Mouse (Mus musculus) kidney, adult 9 months (tissue): Measurements from ENCODE around the gene Eif2ak4.

Experiments
- DNase-seq: peaks from one replicate; pipeline ENCODE4 v3.0.0; 2022

Eif2ak4 gene

DNA sequence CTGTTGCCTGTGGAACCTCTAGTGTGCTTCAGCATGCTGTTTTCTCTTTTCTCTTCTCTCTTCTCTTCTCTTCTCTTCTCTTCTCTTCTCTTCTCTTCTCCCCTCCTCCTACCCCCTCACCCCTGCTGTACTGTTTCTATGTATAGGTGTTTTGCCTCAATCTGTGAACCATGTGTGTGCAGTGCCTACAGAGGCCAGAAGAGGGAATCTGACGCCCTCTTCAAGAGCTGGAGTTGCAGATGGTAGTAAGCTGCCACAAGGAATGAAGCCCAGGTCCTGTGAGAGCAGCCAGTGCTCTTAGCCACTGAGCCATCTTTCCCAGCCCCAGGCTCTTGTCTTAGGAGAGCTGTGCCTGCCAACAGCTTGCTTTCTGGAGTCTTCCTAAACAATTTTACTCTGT is 78.2 kb downstream of the Eif2ak4 start:
- no peak for DNase-seq

DNA sequence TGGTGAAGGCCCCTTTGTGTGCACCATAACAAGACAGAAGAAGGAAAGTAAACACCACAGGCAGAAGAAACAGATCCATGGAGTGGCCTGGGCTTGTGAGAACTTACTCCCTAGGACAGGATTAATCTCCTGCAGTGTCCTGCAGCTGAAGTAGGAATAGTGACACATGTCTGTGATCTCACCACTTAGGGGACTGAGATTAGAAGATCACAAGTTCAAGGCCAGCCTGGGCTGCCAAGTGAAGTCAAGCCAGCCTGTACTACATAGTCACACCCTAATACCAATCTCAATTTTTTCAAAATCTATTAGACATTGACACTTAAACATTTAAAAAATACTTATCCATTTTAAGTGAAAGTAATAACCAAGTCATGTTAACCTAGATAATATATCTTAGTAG is 79.9 kb downstream of the Eif2ak4 start:
- DNase-seq = no peak

DNA sequence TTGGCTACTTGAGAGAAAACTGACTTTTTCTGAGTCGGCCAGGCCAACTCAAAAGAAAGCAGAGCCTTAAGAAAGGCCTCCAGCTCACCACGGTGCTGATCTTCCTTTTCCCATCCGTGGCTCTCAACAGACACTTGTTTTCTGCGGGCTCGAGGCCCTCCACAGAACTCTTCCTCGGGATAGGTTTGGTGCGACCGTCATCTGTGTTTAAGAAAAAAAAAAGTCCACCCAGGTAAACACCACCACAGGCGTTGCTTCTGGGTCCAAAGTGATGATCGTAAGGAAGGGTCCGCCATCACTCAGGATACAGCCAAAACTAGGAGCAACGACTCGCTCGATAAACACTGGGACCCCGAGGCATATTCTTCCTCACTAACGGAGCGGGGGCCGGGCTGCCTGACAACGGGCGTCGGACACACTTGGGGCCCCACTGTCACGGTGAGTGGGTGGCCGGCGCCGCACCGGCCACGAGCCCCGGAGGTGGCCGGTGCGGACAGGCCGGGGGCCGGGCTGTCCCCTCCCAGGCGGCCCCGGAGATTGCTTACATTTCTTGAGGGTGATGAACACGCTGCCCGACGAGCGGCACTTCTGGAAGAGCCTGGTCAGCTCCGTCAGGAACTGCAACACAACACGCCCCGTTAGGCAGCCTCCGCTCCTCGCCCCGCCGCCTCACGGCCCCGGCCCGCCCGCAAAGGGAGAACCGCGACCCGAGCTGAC is 90.6 kb downstream of the Eif2ak4 start:
- no peak for DNase-seq

DNA sequence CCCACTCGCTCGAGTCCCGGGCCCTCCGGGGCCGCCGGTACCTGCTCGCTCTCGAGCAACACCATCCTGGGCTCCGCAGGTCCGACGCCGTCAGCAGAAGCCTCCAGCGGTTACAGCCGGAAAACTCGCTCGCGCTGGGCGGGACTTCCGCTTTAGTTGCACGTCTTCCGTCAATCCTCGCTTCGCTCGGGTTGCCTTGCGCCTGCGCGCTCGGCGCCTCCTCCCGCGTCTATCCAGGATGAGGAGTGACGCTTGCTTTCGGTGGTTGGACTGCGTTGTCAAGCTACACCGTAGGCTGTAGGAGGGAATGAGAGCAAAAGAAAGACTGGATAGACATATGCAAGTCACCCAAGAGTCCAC is 91.1 kb downstream of the Eif2ak4 start, which contains the start of gene Srp14:
Gene Srp14 (minus strand): TSS at position 162 of the 360 bp plus-strand sequence.
- DNase-seq = peak; percentile 92

DNA sequence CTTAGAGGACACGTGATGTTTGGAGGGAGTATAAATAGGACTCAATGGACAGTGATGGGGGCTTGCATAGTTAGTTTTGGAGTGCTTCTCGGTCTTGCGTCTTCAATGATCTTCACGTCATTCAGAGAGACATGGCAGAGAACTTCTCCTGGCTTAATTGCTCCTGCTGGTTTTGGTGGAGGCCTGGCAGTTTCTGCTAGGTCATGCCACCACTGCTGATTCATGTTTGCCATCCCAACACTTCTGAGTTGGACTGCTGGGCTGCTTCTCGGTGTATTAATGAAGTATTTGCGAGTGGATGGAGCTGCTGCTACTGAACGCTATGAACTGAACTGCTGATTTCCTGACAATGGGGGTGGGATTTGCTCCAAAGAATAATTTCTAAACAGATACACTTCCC is 92.5 kb downstream of the Eif2ak4 start:
- DNase-seq = no peak

DNA sequence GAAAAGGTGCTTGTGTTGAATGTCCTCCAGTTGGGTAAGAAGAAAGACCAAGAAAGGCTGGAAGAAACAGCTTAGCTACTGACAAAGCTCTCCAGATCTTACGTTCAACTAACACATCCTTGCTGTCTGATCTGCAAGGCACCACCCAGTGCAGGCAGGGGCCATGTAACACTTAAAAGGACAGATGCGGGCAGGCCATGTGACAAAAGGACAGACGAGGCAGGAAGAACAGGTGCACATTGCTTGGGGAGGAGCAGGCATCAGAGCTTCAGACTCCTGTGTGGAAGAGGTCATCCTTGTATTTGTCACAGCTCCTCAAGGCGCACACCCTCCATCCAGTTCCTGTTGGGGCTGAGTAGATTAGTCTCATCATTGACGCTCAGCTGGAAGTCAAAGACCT is 94.6 kb downstream of the Eif2ak4 start:
- no peak for DNase-seq

DNA sequence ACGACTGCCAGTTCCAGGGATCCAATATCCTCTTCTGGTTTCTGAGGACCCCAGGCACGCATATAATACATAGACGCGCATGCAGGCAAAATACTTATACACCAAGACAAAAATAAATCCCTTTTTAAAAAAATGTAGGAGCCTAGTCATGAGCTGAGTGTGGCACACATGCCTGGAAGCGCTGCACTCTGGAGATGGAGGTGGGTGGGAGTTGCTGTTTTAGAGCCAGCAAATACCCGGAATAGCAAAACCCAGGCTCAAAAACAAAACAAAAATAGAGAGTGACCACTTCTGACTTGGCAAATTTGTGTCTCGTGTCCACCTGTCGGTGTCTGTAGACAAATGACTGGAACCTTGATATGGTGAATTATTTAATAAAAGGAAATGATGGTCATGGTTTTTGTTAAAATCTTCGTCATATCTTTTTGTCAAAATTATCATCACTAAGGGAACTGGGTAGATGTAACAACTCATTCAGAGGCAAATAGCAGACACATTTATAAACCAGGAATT is 96.0 kb downstream of the Eif2ak4 start:
- DNase-seq = no peak

DNA sequence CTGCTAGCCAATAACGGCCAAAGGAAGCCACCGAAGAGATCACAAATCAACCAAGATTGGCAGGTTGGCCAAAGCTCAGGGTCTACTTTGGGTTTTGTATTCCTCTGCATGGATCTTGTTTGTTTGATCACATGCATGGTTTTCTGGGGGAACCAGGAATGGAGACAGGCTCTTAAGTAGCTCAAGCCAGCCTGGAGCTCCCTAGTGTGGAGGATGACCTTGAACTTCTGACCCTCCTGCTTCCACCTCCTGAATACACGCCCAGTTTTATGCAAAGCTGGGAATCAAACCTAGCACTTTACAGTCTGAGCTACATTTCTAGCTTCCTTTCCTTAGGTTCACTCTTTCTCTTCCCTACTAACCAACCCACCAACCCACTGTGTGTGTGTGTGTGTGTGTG is 97.0 kb downstream of the Eif2ak4 start:
- no peak for DNase-seq

DNA sequence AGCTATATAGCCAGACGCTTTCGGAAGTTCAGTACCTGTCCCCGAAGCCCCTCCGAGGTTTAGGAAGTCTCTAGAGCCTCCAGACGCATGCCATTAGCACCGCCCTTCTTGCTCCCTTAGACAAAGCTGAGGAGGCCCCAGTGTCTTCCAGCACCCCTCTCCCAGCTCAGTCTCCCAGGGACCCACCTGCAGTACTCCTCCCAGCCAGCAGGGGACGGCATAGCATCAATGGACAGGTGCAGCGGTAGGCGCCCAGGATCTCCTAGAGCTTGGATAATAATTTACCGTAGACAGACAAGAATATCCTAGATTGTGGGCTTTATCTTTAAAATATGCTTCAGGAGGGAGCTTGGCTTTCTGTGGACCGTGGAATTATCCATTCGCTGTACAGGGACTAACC is 98.5 kb downstream of the Eif2ak4 start:
- peak; percentile 85 for DNase-seq

DNA sequence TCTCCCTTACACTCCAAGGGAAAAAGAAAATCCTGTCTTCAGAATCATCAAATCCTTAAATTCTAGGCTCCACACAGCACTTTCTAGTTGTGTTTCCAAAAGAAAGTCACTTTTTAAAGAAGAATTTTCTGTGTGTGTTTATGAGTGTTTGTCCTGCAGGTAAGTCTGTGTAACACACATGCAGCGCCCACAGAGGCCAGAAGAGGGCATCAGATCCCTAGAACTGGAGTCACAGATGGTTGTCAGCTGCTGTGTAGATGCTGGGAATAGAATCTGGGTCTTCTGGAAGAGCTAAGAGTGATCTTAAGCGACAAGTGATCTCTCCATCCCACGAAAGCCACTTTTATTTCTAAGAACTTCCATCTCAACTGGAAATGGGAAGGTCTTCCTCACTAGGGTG is 99.4 kb downstream of the Eif2ak4 start:
- peak; percentile 54 for DNase-seq

DNA sequence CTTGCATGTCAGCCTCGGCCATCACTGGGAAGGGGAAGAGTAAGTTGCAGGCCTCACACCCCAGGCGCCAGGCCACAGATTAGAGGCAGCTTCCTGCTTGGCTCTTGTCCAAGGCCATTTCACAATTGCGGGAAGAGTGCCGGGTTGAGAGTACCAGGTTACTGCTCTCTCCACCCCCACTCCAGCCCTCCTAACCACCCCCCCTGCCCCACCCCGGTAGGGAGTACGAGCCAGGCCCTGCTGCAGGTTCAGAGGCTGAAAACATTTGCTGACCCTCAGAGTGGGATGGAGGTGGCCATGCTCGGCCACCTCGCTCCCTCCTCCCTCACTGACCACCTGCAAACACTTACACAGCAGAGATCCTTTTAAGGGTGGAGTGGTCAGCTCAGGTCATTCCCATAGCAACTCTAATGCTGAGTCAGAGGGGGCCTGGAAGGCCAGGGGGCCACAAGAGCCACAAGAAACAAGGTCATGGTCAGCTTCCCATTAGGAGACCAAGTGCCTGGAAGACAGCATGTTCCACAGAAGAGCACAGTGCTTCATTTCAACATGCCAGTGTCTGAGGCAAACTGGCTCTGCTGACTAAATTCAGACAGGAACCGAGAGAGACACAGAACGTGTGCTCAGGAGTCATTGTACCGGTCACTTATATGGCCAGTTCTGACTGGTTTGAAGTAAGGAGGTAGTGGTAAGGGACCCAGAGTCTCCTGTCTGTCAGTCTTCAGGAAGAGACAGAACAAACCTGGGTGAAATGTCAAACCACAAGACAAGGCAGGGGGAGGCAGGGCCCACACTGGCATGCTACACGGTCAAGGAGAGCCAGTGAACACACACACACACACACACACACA is 102.0 kb downstream of the Eif2ak4 start:
- peak; percentile 75 for DNase-seq

DNA sequence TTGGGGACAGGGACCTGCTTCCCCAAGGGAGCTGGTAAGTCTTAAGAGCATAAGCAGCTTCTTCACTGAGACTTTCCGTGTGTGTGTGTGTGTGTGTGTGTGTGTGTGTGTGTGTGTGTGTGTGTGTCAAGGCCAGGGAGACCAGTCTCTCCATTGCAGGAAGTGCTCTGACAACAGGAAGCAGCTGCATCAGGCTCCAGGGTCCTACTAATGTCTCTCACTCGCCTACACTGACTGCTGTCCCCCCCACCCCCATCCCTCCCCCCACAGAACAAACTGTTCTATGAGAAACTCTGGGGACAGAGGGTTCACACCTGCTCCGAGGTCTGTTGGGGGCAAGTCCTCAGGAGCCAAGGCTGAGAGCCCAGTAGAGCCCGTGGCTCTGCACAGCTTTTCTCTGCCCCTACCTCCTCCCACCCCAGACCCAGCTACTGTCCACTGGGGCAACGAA is 102.9 kb downstream of the Eif2ak4 start:
- peak; percentile 49 for DNase-seq

DNA sequence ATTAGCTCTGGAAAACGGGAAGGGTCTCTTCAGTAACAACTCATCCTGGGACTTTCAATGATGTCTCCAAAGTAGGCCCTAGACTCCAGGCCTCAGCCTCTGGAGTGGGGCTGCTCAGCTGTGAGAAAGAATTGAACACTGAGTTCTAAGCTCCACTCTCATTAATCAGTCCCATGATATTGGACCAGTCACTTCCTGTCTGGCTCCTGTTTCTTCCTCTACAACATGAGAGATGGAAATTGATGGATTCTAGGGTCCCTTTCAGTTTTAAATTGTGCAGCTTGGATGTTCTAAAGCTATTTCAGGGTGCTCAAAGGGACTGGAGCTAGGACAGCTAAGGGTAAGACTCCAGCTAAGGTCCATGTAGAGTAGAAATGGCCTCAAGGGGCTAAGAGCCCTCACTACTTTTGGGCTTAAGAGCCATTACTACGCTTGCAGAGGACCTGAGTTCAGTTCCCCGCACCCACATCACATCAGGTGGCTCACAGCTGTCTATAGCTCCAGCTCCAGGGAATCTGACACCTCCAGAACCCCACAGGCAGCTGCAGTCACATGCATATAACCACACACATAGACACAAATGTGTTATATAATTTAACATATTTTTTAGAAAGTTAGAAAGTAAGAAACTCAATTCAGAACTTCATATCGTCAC is 103.5 kb downstream of the Eif2ak4 start:
- DNase-seq = peak; percentile 36

DNA sequence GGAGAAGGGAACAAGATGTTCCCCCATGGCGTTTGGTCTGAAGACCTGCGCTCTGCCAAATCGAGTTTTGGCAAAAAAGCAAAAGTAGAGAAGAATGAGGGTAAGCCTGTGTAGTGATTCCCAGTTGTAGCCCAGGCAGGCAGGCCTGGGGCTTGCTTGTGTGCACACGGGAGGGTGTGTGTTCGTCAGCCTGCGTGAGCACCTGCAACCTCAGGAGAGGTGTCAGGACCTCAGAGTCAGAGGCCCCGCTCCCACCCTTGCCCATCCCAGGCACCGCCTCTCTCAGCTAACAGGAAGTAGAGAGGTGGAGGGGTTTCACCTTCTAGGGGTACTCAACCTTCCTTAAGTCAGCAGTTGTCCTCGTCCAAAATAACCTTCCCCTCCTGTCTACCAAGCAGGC is 106.6 kb downstream of the Eif2ak4 start:
- DNase-seq = no peak

DNA sequence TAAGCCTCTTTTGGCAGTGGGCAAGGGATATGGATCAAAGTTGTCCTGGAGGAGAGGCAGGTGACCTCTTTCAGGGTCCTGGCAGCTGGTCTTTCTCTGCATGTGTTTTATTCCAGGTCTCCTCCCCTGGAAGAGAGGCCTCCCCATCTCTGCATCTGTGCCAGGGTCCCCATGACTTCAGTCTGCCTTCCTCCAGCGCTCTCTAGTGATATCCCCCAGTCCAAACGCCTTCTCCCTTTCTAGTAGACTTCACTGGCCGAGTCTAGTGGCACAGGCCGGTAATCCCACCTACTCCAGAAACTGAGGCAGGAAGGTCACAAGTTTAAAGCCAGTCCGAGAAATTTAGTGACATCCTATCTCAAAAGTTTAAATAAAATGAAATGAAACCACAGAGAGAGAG is 109.5 kb downstream of the Eif2ak4 start:
- DNase-seq = no peak

DNA sequence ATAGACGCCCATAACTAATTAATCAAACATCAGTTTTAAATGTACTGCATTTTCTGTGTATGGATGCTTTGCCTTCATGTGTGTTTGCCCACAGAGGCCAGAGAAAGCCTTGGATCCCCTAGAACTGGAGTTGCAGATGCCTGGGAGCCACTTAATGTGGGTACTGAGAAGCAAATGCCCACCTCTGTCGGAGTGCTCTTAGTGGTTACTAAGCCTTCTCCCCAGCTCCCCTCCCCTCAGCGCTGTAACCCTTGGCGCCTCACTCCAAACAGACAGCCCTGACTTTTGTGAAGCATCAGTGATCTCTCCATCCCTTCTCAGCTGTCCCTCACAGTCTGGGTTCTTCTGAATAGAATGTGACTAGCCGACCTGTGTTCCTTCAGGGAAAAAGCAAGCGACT is 110.1 kb downstream of the Eif2ak4 start:
- DNase-seq = no peak

DNA sequence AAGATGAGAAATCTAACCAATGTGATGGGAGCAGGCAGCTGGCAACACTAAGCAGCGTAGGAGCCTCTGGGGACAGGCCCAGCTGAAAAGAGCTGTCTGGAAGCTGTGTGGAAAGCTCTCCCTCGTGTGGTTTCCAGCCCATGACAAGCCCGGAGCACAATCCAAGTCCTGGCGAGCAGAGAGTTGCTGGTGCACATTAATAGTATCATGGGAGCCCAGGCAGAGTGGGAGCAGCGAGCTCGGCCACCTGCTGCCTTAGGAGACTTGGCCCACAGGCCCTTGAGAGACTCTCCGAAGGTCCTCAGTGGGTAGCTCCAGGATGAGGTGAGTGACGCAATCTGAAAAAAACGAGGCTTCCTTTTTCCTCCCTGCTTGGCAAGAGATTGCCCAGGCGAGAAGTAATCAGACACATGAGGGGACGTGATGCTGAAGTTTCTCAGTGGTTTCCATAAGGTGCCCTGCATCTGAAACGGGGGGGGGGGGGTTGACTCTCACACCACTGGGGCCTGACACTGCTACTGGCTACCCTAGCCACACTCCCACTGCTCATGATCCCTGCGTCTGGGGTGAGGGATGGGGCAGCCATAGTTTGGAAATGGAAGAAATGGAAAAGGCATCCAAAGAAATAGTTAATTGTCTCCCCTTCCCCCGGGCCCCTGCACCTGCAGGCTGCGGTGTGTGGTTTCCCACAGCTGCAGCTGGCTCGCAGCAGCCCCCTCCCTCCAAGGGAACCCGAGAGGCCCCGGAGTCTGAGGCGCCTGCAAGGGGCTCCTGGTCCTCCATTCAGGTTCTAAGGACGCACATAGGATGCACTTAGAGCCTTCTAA is 110.9 kb downstream of the Eif2ak4 start:
- DNase-seq = no peak

DNA sequence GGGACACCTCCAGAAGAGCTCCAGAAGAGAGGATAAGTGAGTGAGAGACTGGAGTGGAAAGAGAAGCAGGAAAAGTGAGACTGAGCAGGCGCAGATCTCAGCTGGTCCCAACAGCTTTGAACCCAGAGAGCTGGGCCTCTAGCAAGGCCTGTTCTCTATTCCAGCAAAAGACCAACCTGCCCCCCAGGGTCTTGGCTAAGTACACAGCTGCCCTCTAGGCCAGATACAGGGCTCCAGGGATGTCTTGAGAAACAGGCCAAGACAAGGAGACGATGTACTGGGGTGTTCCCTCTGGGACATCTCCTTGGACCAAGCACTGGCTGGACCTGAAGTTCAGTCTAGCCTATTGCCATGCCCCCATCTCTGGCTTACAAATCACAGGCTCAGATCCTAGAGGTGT is 111.8 kb downstream of the Eif2ak4 start:
- DNase-seq = no peak

DNA sequence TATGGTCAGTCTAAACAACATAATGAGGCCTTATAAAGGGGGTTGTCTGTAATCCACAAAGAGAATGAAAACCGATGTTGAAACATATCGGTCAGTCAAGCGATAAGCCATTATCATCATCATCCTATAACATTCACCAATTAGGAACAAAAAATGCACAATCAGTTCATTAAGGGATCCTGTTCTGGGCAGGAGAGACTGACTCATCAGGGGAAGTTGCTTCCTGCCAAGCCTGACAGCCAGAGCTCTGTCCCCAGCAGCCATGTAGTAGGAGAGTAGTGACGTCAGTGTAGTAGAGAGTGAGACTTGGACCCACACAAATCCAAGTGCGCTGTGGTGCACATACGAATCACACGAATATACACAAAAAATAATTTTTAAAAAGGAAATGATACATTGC is 118.7 kb downstream of the Eif2ak4 start:
- no peak for DNase-seq

DNA sequence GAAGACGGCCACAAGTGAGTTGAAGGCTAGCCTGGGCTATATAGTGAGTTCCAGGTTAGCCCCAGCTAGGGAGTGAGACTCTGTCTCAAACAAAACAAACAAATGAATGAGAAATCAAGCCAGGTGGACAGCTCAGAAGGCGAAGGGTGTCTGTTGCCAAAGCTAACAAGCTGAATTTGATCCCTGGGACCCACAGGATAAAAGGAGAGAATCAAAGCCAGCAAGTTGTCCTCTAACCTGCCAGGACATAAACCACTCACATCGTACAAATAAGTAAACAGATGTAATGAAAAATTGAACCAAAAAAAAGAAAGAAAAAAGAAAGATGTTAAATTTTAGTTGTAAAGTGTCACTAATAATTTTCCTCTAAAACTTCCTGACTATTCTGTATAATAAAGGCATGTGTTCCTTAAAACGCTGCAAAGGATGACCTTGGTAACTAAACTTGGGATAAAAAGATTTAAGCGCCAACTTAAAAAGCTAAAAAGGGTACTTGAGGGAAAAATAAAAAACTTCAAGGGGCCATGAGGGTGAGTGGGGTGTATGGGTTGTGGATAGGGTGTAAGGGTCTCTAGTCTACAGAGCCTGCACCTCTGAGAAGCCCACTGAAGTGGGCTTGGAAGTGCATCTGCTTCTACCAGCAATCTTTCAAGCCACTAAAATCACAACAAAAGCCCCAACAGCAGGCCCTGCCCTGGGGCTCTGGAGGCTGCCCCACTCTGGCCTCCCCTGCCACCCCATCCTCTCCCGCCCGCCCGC is 121.4 kb downstream of the Eif2ak4 start:
- DNase-seq = no peak

DNA sequence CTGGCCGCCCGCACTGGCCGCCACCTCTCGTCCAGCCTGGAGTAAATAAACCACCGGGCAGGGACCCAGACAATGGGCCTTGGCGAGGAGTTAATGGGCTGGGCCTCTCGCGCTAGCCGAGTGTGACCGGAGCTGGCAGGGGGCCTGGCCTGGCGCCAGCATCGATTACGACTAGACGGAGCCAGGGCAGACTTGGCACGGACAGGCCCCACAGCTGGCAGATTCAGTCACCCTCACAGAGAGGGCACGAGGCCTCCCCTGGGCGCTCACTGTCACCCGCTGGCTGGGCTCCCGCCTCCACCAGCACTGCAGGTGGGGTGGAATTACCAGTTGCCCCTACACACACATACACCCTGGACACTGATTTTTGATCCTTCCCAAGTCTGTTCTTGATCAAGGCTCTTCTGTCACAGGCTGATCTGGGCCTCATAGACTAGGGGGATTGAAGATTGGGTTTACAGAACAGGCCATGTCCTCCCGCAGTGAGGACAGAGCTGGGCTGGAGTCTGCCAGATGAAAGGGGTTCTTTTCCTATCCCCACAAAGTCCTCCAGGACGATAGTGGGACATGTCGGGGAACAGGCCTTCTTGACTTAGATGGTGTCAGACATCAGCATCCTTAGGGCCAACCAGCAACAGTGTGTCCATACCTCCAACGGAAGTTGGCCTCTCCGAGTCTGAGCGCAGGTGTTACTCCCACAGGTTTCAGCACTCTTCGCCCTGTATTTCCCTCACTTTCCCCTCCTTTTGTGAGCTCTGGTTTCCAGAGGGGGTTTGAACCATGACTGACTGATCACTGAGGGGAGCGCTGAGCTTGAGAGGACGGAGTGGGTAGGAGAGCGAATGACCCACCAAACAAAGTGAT is 122.3 kb downstream of the Eif2ak4 start:
- peak; percentile 99 for DNase-seq
